Mouse (Mus musculus) intestine, embryonic 16.5 days (tissue): ENCODE data around the gene Cd300c. TPM values are rescaled to one million over a fixed set of nuclear protein-coding genes. Genes with fewer than 3 reads are reported as not detected.
"Not testable (repeated sequence)": the region's sequence is repeated elsewhere in the genome, so short reads cannot be mapped to it uniquely, and the experiment has no call there.

Experiments used
- ATAC-seq: fragments of 200-750 bp; cut with Nextera tagmentation; 2 replicates; pipeline ENCODE4 v1.8.0; 2017; ENCODE audit warnings: moderate TSS enrichment, moderate library complexity
- H3K27ac ChIP-seq: fragments of 300-500 bp; sonication (generic); 2 replicates; pipeline ENCODE4 v1.5.1; 2014; ENCODE audit warnings: mild to moderate bottlenecking, low read length
- H3K27me3 ChIP-seq: fragments of 300-500 bp; sonication (generic); replicated peaks from 2 replicates; pipeline ENCODE4 v1.6.1; 2014; ENCODE audit warnings: low read length, control low read depth, mixed read lengths; ENCODE audit not compliant: control insufficient read depth, insufficient read depth
- H3K36me3 ChIP-seq: fragments of 300-500 bp; sonication (generic); 2 replicates; pipeline ENCODE4 v1.6.1; 2014; ENCODE audit warnings: low read length, control low read depth; ENCODE audit not compliant: control insufficient read depth, insufficient read depth
- H3K4me1 ChIP-seq: fragments of 300-500 bp; sonication (generic); 2 replicates; pipeline ENCODE4 v1.6.1; 2014; ENCODE audit warnings: low read length, control low read depth, mixed read lengths; ENCODE audit not compliant: control insufficient read depth, insufficient read depth
- H3K4me2 ChIP-seq: fragments of 300-500 bp; sonication (generic); 2 replicates; pipeline ENCODE4 v1.6.1; 2014; ENCODE audit warnings: low read depth, low read length, control low read depth
- H3K4me3 ChIP-seq: fragments of 300-500 bp; sonication (generic); 2 replicates; pipeline ENCODE4 v1.5.1; 2014; ENCODE audit warnings: mild to moderate bottlenecking, low read length
- H3K9ac ChIP-seq: fragments of 300-500 bp; sonication (generic); 2 replicates; pipeline ENCODE4 v1.6.1; 2014; ENCODE audit warnings: low read depth, low read length
- H3K9me3 ChIP-seq: fragments of 300-500 bp; sonication (generic); 2 replicates; pipeline ENCODE4 v1.6.1; 2016; ENCODE audit warnings: low read length, control low read depth; ENCODE audit not compliant: control insufficient read depth
- WGBS: fragments of 180-500 bp; shearing (Covaris S2); extraction: QIAGEN DNeasy Blood & Tissue Kit; methylation state at CpG from one replicate; pipeline ENCODE4 v1.1.7; 2014; 5-methylcytosine and 5-hydroxymethylcytosine counted together
- polyA plus RNA-seq: library from polyadenylated mRNA; unstranded; fragments of >200 nt; fragmentation: Nextera tagmentation; extraction: Ambion mirVana; gene quantifications from 2 replicates; pipeline ENCODE4 v1.2.1, GENCODE M21; 2015

Gene Cd300c
- polyA plus RNA-seq, 1 experiment from 2014 or later: not detected

- H3K4me1 ChIP-seq: no peaks in the 10 kb centered on the region
- no peak for ATAC-seq
- WGBS: 37% methylated on average over 6 of the region's 6 CpGs
Measured at GRCm38 (mm10) chr11:114934144-114934543, 34.8 kb downstream of the Cd300c start, which contains the start of gene Cd300lb. TSS of gene Cd300lb (minus strand) at chr11:114934386.

DNA sequence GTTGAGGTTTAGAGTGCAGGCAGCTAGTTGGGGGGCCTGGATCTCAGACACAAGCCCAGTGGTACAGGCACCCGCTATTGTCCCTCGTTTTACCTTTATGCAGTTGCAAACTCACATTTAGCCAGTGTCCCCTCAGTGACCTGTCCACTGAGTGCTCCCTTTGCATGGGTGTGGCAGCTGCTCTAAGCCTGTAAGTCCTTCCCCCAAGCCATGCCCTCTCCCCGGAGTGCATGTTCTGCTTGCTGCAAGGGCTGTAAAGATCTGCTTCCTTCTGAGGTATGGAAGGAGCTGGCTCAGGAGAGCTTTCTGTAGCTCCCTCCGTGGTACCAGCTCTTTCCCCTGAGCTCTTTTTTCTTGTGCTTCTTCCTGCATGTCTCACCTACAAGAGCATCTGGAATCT, 35.4 kb downstream of the Cd300c start:
- Histone ChIP-seq H3K4me1 (no peaks in the 10 kb centered on the region), H3K27ac (no peak overlapping the region), H3K9me3 (no peaks in the 10 kb centered on the region), H3K9ac (no peak overlapping the region), H3K36me3 (no peaks in the 10 kb centered on the region), H3K27me3 (no peaks in the 10 kb centered on the region), H3K4me2 (no peak overlapping the region), H3K4me3 (no peak overlapping the region)
- no peak for ATAC-seq
- 65% methylated on average over 4 of the region's 4 CpGs for WGBS

More at GRCm38 (mm10) chr11:114934144-114934543, 34.8 kb downstream of the Cd300c start, which contains the start of gene Cd300lb:
- Histone ChIP-seq H3K9ac (no peak within 1 kb of the TSS), H3K9me3 (no peaks in the 10 kb centered on the region), H3K4me2 (no peak within 1 kb of the TSS), H3K36me3 (no peaks in the 10 kb centered on the region), H3K27me3 (no peaks in the 10 kb centered on the region), H3K27ac (no peak within 1 kb of the TSS), H3K4me3 (no peak within 1 kb of the TSS)

DNA sequence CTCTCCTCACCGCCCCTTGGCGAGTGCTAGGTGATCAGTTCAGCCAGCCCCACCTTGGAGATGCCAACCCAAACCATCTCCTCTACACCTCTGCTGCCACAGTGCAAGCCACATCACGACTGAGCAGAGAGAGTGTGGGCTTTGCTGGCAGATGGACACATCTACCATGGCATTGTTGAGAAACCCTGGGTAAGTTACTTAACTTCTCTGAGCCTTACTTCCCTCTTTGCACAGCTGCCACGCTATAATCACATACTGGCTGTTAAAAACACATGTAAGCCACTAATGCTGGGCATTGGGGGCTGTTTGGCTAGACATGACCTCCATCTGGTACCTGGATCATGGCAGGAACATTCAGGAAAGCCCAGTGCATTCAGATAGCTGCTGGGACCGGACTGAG, 37.9 kb downstream of the Cd300c start:
- Histone ChIP-seq H3K4me1 (no peaks in the 10 kb centered on the region), H3K4me3 (no peak overlapping the region), H3K9ac (no peak overlapping the region), H3K27me3 (no peaks in the 10 kb centered on the region), H3K36me3 (no peaks in the 10 kb centered on the region), H3K4me2 (no peak overlapping the region), H3K27ac (no peak overlapping the region), H3K9me3 (no peaks in the 10 kb centered on the region)
- ATAC-seq: no peak
- 82% methylated on average over 5 of the region's 5 CpGs for WGBS

GRCm38 (mm10) chr11:114929581-114929980, 39.4 kb downstream of the Cd300c start:
- WGBS: 80% methylated on average over 2 of the region's 2 CpGs
- Histone ChIP-seq H3K4me2 (no peak overlapping the region), H3K27me3 (no peaks in the 10 kb centered on the region), H3K4me1 (no peaks in the 10 kb centered on the region), H3K27ac (no peak overlapping the region), H3K36me3 (no peaks in the 10 kb centered on the region), H3K9me3 (no peaks in the 10 kb centered on the region), H3K4me3 (no peak overlapping the region), H3K9ac (no peak overlapping the region)
- no peak for ATAC-seq

GRCm38 (mm10) chr11:114923961-114924360, 45.0 kb downstream of the Cd300c start:
- Histone ChIP-seq H3K9ac (no peak overlapping the region), H3K4me1 (no peaks in the 10 kb centered on the region), H3K4me2 (no peak overlapping the region), H3K4me3 (no peak overlapping the region), H3K27ac (no peak overlapping the region), H3K27me3 (no peaks in the 10 kb centered on the region), H3K36me3 (no peaks in the 10 kb centered on the region), H3K9me3 (no peaks in the 10 kb centered on the region)
- ATAC-seq: no peak
- WGBS: 69% methylated on average over 4 of the region's 4 CpGs

- 80% methylated on average over 4 of the region's 4 CpGs for WGBS
- Histone ChIP-seq H3K27ac (no peak overlapping the region), H3K4me3 (no peak overlapping the region), H3K4me2 (no peak overlapping the region), H3K9me3 (no peaks in the 10 kb centered on the region), H3K9ac (no peak overlapping the region), H3K27me3 (no peaks in the 10 kb centered on the region), H3K4me1 (no peaks in the 10 kb centered on the region), H3K36me3 (no peaks in the 10 kb centered on the region)
- ATAC-seq: no peak
Measured at GRCm38 (mm10) chr11:114922439-114922838, 46.5 kb downstream of the Cd300c start.

DNA sequence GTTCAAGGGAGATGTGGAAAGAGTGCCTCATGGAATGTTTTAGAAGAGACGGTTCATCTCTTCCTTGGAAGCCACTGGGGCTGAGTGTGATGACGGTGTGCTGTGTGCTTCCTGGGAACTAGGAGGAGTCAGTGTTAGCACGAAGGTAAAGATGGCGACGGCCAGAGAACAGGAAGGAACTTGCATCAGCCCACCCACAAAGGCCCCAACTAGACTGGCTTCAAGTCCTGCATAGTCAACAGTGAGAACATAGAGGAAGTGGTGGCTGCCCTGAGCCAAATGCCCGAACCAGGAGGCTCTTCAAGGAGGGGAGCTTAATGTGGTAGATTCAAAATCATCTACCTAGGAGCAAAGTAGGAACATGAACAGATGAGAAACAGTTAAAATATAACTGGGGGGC, 51.8 kb downstream of the Cd300c start:
- no peak for ATAC-seq
- H3K36me3 ChIP-seq: no peaks in the 10 kb centered on the region
- no peak overlapping the region for H3K9ac ChIP-seq
- H3K27me3 ChIP-seq: no peaks in the 10 kb centered on the region
- no peaks in the 10 kb centered on the region for H3K4me1 ChIP-seq
- no peak overlapping the region for H3K4me3 ChIP-seq
- no peak overlapping the region for H3K27ac ChIP-seq
- no peak overlapping the region for H3K4me2 ChIP-seq
- H3K9me3 ChIP-seq: no peaks in the 10 kb centered on the region
- whole genome bisulfite sequencing: 78% methylated on average over 6 of the region's 6 CpGs

GRCm38 (mm10) chr11:114914978-114915377, 54.0 kb downstream of the Cd300c start:
- Histone ChIP-seq H3K4me1 (no peaks in the 10 kb centered on the region), H3K4me3 (no peak overlapping the region), H3K27ac (no peak overlapping the region), H3K27me3 (no peaks in the 10 kb centered on the region), H3K9ac (no peak overlapping the region), H3K4me2 (no peak overlapping the region), H3K9me3 (no peaks in the 10 kb centered on the region), H3K36me3 (no peaks in the 10 kb centered on the region)
- WGBS: 30% methylated on average over 7 of the region's 7 CpGs
- no peak for ATAC-seq

DNA sequence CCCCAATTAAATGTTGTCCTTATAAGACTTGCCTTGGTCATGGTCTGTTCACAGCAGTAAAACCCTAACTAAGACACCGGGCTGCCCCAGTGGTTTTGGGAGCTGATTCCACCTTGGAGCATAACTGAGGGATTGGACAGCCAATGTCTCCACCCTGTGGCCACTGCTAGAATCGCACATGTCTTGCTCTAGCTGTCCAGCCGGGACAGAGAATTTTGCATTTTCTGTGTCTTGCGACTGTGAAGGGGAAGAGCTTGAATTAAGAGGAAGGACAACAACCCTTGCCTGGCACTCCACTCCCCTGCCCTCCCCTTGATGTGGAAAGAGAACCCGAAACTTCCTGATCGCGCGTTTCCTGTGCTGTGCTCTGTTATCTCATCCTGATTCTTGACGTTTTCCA, 56.1 kb downstream of the Cd300c start:
- WGBS: 13% methylated on average over 9 of the region's 9 CpGs
- no peaks in the 10 kb centered on the region for H3K4me1 ChIP-seq
- H3K27ac ChIP-seq: no peak overlapping the region
- H3K4me3 ChIP-seq: no peak overlapping the region
- H3K27me3 ChIP-seq: no peaks in the 10 kb centered on the region
- no peak for ATAC-seq
- H3K4me2 ChIP-seq: no peak overlapping the region
- no peaks in the 10 kb centered on the region for H3K36me3 ChIP-seq
- no peaks in the 10 kb centered on the region for H3K9me3 ChIP-seq
- H3K9ac ChIP-seq: no peak overlapping the region

DNA sequence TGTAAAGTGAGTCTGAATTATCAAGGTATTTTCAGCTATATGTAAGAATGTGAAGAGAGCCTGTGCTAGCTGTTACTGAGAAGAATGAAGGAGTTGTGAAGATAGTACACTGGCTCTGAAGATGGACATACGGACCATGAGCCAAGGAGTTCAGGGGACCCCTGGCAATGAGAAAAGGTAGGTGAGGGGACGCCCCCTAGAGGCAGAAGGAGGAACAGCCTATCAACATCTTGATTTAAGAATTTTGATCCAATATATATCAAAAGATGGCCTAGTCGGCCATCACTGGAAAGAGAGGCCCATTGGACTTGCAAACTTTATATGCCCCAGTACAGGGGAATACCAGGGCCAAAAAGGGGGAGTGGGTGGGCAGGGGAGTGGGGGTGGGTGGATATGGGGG, 59.4 kb downstream of the Cd300c start:
- H3K27ac ChIP-seq, H3K9me3 ChIP-seq, H3K4me2 ChIP-seq, H3K4me1 ChIP-seq, H3K9ac ChIP-seq, ATAC-seq, H3K4me3 ChIP-seq, H3K36me3 ChIP-seq, H3K27me3 ChIP-seq: not testable (repeated sequence)
- 46% methylated on average over 3 of the region's 3 CpGs for WGBS
